ENCODE assay signal across 8 mouse cellular contexts in the genomic region with DNA sequence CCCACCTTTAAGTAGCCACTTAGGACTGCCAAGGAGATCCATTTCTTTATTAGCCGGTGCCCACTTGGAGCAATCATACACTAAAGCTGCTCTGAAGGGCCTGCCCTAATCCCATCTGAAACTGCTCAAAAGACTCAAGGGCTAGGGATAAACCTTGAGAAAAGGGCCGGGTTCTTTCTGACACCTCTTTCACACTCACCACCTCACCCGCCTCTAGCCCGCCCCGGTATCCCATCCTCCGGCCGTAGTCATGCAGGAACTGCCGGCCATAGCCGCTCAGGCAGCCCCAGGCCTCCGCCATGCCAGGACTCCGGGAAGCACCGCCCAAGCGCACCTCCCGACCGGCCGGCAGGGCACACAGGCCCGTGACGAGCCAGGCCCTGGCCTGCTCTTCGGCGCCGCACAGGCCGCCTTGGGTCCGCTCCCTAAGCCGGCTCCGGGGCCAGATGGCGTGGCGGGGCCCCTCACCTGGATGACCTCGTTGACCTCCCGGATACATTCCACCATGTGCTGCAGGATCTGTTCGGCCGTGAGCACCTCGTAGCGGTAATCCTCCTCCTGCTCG. TPM values are rescaled to one million over a fixed set of nuclear protein-coding genes. Genes with fewer than 3 reads are reported as not detected.
DNase-seq lines count a peak whose midpoint lies in the region; ATAC-seq and TF ChIP-seq lines count a peak whose summit lies in the region.

No protein-coding gene starts in this region.

- 0% methylated on average over 33 of the region's 34 CpGs for WGBS in embryonic facial prominence, embryonic 11.5 days
- WGBS in kidney, adult 2 months, result under 1% methylated on average over 34 of the region's 34 CpGs
- 0% methylated on average over 32 of the region's 34 CpGs for WGBS in midbrain, postnatal 0 days

- peak; percentile 37 for ATAC-seq in embryonic facial prominence, embryonic 11.5 days (replicated peaks; ENCODE audit: insufficient number of reproducible peaks, low FRiP score, low TSS enrichment, low read depth)
- peak; percentile 29; the same call in 1 of the 2 replicates for ATAC-seq in midbrain, postnatal 0 days (ENCODE audit: low FRiP score)

- no peaks in the 10 kb centered on the region for H3K36me3 ChIP-seq in embryonic facial prominence, embryonic 11.5 days (replicated peaks; ENCODE audit: control insufficient read depth, insufficient read depth, low read depth, low read length)
- no peaks in the 10 kb centered on the region for H3K36me3 ChIP-seq in kidney, adult 2 months (ENCODE audit: control insufficient read depth, insufficient read depth, low read length)
- H3K36me3 ChIP-seq in midbrain, postnatal 0 days (ENCODE audit: insufficient read depth, low read length), result no peaks in the 10 kb centered on the region

- H3K9me3 ChIP-seq in embryonic facial prominence, embryonic 11.5 days (replicated peaks; ENCODE audit: control insufficient read depth, low read length), result no peaks in the 10 kb centered on the region
- H3K9me3 ChIP-seq in midbrain, postnatal 0 days (ENCODE audit: low read length), result no peaks in the 10 kb centered on the region

- peak overlapping the region; percentile 98 for H3K27ac ChIP-seq in embryonic facial prominence, embryonic 11.5 days (replicated peaks; ENCODE audit: low read depth, low read length)
- peak overlapping the region; percentile 92 for H3K27ac ChIP-seq in kidney, adult 2 months (ENCODE audit: insufficient read depth, low read depth, low read length)
- peak overlapping the region; percentile 98 for H3K27ac ChIP-seq in midbrain, postnatal 0 days (ENCODE audit: low read depth, low read length)

- DNase-seq in 3134 (ENCODE audit: extremely low read depth, insufficient read length, low spot score) (peak; percentile 73), liver (peak; percentile 81)
- DNase-seq in adrenal gland, postnatal 10 days, result peak; percentile 83
- DNase-seq in embryonic facial prominence, embryonic 11.5 days (ENCODE audit: low spot score), result peak; percentile 60
- DNase-seq in heart, adult 11 months, result peak; percentile 98
- DNase-seq in kidney, adult 2 months, result peak; percentile 80
- DNase-seq in midbrain, postnatal 0 days (ENCODE audit: low spot score), result peak; percentile 43
- peak; percentile 80 for DNase-seq in spleen, postnatal 10 days (ENCODE audit: low spot score in 2 of 2)

- TF ChIP-seq POLR2A in kidney, adult 2 months (IDR thresholded peaks at IDR 0.05; ENCODE audit: low read depth, low read length), result no peak

- H3K9ac ChIP-seq in embryonic facial prominence, embryonic 11.5 days (replicated peaks; ENCODE audit: low read length), result peak overlapping the region; percentile 99
- peak overlapping the region; percentile 98 for H3K9ac ChIP-seq in midbrain, postnatal 0 days (replicated peaks; ENCODE audit: low read length, poor library complexity, severe bottlenecking)

- no peaks in the 10 kb centered on the region for H3K4me1 ChIP-seq in embryonic facial prominence, embryonic 11.5 days (ENCODE audit: control insufficient read depth, insufficient read depth, low read length)
- peaks cover 6% of the 10 kb centered on the region; the same call in 1 of the 2 replicates for H3K4me1 ChIP-seq in kidney, adult 2 months (ENCODE audit: control insufficient read depth, insufficient read depth, low read length)
- no peaks in the 10 kb centered on the region for H3K4me1 ChIP-seq in midbrain, postnatal 0 days (ENCODE audit: insufficient read depth, low read length)

- peak overlapping the region; percentile 74 for H3K4me2 ChIP-seq in embryonic facial prominence, embryonic 11.5 days (ENCODE audit: low read depth, low read length)
- peak overlapping the region; percentile 71 for H3K4me2 ChIP-seq in midbrain, postnatal 0 days (ENCODE audit: low read depth, low read length, poor library complexity, severe bottlenecking)

- TF ChIP-seq CTCF in kidney, adult 2 months (conservative IDR thresholded peaks at IDR 0.05; ENCODE audit: insufficient read depth, insufficient read length, low read depth, low read length), result no peak
- TF ChIP-seq CTCF in midbrain, postnatal 0 days (IDR thresholded peaks at IDR 0.05), result no peak

- peak overlapping the region; percentile 100 for H3K4me3 ChIP-seq in embryonic facial prominence, embryonic 11.5 days (ENCODE audit: low read depth, low read length)
- peak overlapping the region; percentile 92 for H3K4me3 ChIP-seq in kidney, adult 2 months (ENCODE audit: insufficient read depth, low read depth, low read length)
- peak overlapping the region; percentile 100 for H3K4me3 ChIP-seq in midbrain, postnatal 0 days (ENCODE audit: low read depth, low read length)

- no peaks in the 10 kb centered on the region for H3K27me3 ChIP-seq in embryonic facial prominence, embryonic 11.5 days (ENCODE audit: control insufficient read depth, insufficient read depth, low read length)
- no peaks in the 10 kb centered on the region for H3K27me3 ChIP-seq in kidney, adult 2 months (replicated peaks; ENCODE audit: control insufficient read depth, insufficient read depth, low read length)
- H3K27me3 ChIP-seq in midbrain, postnatal 0 days (ENCODE audit: insufficient read depth, low read length), result no peaks in the 10 kb centered on the region

RNA-seq across cellular contexts. Expression of gene Arih1, which starts 0.8 kb away (rescaled TPM):
- 10 to 100 TPM; 87.0 to 99.7 TPM for total RNA-seq in adrenal gland, postnatal 10 days (2021)
- 20.4 and 21.1 TPM in 2 replicates for polyA plus RNA-seq in embryonic facial prominence, embryonic 11.5 days (2014; fragmentation: Nextera tagmentation; extraction: Ambion mirVana)
- polyA plus RNA-seq in kidney, adult 2 months (2012; rRNA removed), result 14.3 and 16.9 TPM in 2 replicates
- 47.9 and 60.2 TPM in 2 replicates for total RNA-seq in midbrain, postnatal 0 days (2014; rRNA removed)
- polyA plus RNA-seq in midbrain, postnatal 0 days (2015; fragmentation: Nextera tagmentation; extraction: Ambion mirVana), result 7.9 and 8.1 TPM in 2 replicates

RNA-seq across cellular contexts. Expression of gene Hexa, which starts 53.7 kb away (rescaled TPM):
- total RNA-seq in adrenal gland, postnatal 10 days (2021), result 10 to 100 TPM; 70.7 to 71.7 TPM
- polyA plus RNA-seq in embryonic facial prominence, embryonic 11.5 days (2014; fragmentation: Nextera tagmentation; extraction: Ambion mirVana), result 49.4 and 64.0 TPM in 2 replicates
- polyA plus RNA-seq in kidney, adult 2 months (2012; rRNA removed), result 76.1 and 77.7 TPM in 2 replicates
- total RNA-seq in midbrain, postnatal 0 days (2014; rRNA removed), result 49.6 and 53.8 TPM in 2 replicates
- 43.6 and 48.4 TPM in 2 replicates for polyA plus RNA-seq in midbrain, postnatal 0 days (2015; fragmentation: Nextera tagmentation; extraction: Ambion mirVana)

RNA-seq across cellular contexts. Expression of gene Tmem202, which starts 54.1 kb away (rescaled TPM):
- 1 to 10 TPM in 1 of 2 experiments, under 1 TPM in 1; 0.88 to 1.6 TPM for total RNA-seq in adrenal gland, postnatal 10 days (2021)
- polyA plus RNA-seq in embryonic facial prominence, embryonic 11.5 days (2014; fragmentation: Nextera tagmentation; extraction: Ambion mirVana), result not detected in 2 replicates
- 0.14 TPM in 1 of 2 replicates, not detected in the other for polyA plus RNA-seq in kidney, adult 2 months (2012; rRNA removed)
- 0.99 and 2.3 TPM in 2 replicates for total RNA-seq in midbrain, postnatal 0 days (2014; rRNA removed)
- polyA plus RNA-seq in midbrain, postnatal 0 days (2015; fragmentation: Nextera tagmentation; extraction: Ambion mirVana), result 1.4 and 1.6 TPM in 2 replicates

Comparison
In these comparisons a context has a peak if more than half of its experiments do, and no peak if none do; other contexts are left out.
1. Peak in every context shown above with its lines: DNase-seq, ATAC-seq, H3K4me3 ChIP-seq and H3K27ac ChIP-seq.
2. DNase-seq: peak in every context shown above with its lines; median percentile 98 in heart, adult 11 months; 83 in adrenal gland, postnatal 10 days; 81 in liver; 80 in kidney, adult 2 months; 80 in spleen, postnatal 10 days; 73 in 3134; 60 in embryonic facial prominence, embryonic 11.5 days; 43 in midbrain, postnatal 0 days.